Mouse (Mus musculus) neural tube, embryonic 13.5 days (tissue): ENCODE data around the gene B4galt1. TPM values are rescaled to one million over a fixed set of nuclear protein-coding genes. Genes with fewer than 3 reads are reported as not detected.

Experiments
- ATAC-seq: fragments of 200-750 bp; cut with Nextera tagmentation; 2 replicates; pipeline ENCODE4 v1.8.0; 2017; ENCODE audit warnings: low read depth, mild to moderate bottlenecking, moderate TSS enrichment, moderate library complexity
- H3K27ac ChIP-seq: fragments of 300-500 bp; sonication (generic); replicated peaks from 2 replicates; pipeline ENCODE4 v1.5.1; 2015; ENCODE audit warnings: moderate library complexity, mild to moderate bottlenecking, inconsistent platforms
- H3K27me3 ChIP-seq: fragments of 300-500 bp; sonication (generic); 2 replicates; pipeline ENCODE4 v1.6.1; 2015; ENCODE audit warnings: mild to moderate bottlenecking, inconsistent platforms
- H3K36me3 ChIP-seq: fragments of 300-500 bp; sonication (generic); 2 replicates; pipeline ENCODE4 v1.6.1; 2015; ENCODE audit warnings: mild to moderate bottlenecking, inconsistent platforms
- H3K4me1 ChIP-seq: fragments of 300-500 bp; sonication (generic); replicated peaks from 2 replicates; pipeline ENCODE4 v1.6.1; 2015; ENCODE audit warnings: inconsistent platforms
- H3K4me2 ChIP-seq: fragments of 300-500 bp; sonication (generic); 2 replicates; pipeline ENCODE4 v1.6.1; 2015; ENCODE audit warnings: inconsistent platforms, mild to moderate bottlenecking, moderate library complexity
- H3K4me3 ChIP-seq: fragments of 300-500 bp; sonication (generic); 2 replicates; pipeline ENCODE4 v1.5.1; 2015; ENCODE audit warnings: mild to moderate bottlenecking, inconsistent platforms
- H3K9ac ChIP-seq: fragments of 300-500 bp; sonication (generic); 2 replicates; pipeline ENCODE4 v1.6.1; 2015; ENCODE audit warnings: moderate library complexity, mild to moderate bottlenecking, inconsistent platforms
- H3K9me3 ChIP-seq: fragments of 300-500 bp; sonication (generic); 2 replicates; pipeline ENCODE4 v1.6.1; 2016; ENCODE audit warnings: inconsistent platforms
- WGBS: fragments of 180-500 bp; shearing (Covaris S2); methylation state at CpG from one replicate; pipeline ENCODE4 v1.1.7; 2015; 5-methylcytosine and 5-hydroxymethylcytosine counted together
- polyA plus RNA-seq: library from polyadenylated mRNA; unstranded; fragments of >200 nt; fragmentation: Nextera tagmentation; extraction: Ambion mirVana; gene quantifications from 2 replicates; pipeline ENCODE4 v1.2.1, GENCODE M21; 2015

B4galt1 gene
- polyA plus RNA-seq, 1 experiment from 2014 or later = 10.2 TPM

GRCm38 (mm10) chr4:40864361-40864760 lies 10.6 kb upstream of the B4galt1 start:
- ATAC-seq = no peak
- WGBS = 96% methylated on average over 12 of the region's 12 CpGs
- H3K4me3 ChIP-seq = no peak overlapping the region
- no peaks in the 10 kb centered on the region for H3K4me1 ChIP-seq
- H3K9me3 ChIP-seq = no peaks in the 10 kb centered on the region
- H3K9ac ChIP-seq = no peak overlapping the region
- H3K4me2 ChIP-seq = no peak overlapping the region
- H3K36me3 ChIP-seq = no peaks in the 10 kb centered on the region
- H3K27ac ChIP-seq = no peak overlapping the region
- no peaks in the 10 kb centered on the region for H3K27me3 ChIP-seq

GRCm38 (mm10) chr4:40863340-40863739 lies 9.5 kb upstream of the B4galt1 start:
- no peak overlapping the region for H3K9ac ChIP-seq
- 86% methylated on average over 3 of the region's 3 CpGs for WGBS
- H3K9me3 ChIP-seq = no peaks in the 10 kb centered on the region
- H3K4me3 ChIP-seq = no peak overlapping the region
- H3K27me3 ChIP-seq = no peaks in the 10 kb centered on the region
- H3K4me2 ChIP-seq = no peak overlapping the region
- no peak for ATAC-seq
- no peaks in the 10 kb centered on the region for H3K4me1 ChIP-seq
- no peaks in the 10 kb centered on the region for H3K36me3 ChIP-seq
- no peak overlapping the region for H3K27ac ChIP-seq

GRCm38 (mm10) chr4:40861131-40861530 lies 7.3 kb upstream of the B4galt1 start:
- no peak overlapping the region for H3K4me3 ChIP-seq
- H3K36me3 ChIP-seq = no peaks in the 10 kb centered on the region
- H3K9me3 ChIP-seq = no peaks in the 10 kb centered on the region
- WGBS = 82% methylated on average over 3 of the region's 3 CpGs
- H3K27me3 ChIP-seq = no peaks in the 10 kb centered on the region
- H3K4me2 ChIP-seq = no peak overlapping the region
- no peak for ATAC-seq
- H3K4me1 ChIP-seq = no peaks in the 10 kb centered on the region
- no peak overlapping the region for H3K9ac ChIP-seq
- H3K27ac ChIP-seq = no peak overlapping the region

- 83% methylated on average over 8 of the region's 8 CpGs for WGBS
- no peak for ATAC-seq
These were observed 4.1 kb upstream of the B4galt1 start for GRCm38 (mm10) chr4:40857824-40858346.

GRCm38 (mm10) chr4:40856571-40856970 lies 2.8 kb upstream of the B4galt1 start:
- Histone ChIP-seq H3K4me3 (no peak overlapping the region), H3K4me1 (peaks cover 24% of the 10 kb centered on the region), H3K4me2 (no peak overlapping the region), H3K27ac (no peak overlapping the region), H3K9me3 (no peaks in the 10 kb centered on the region), H3K9ac (no peak overlapping the region), H3K36me3 (no peaks in the 10 kb centered on the region), H3K27me3 (no peaks in the 10 kb centered on the region)
- WGBS = 65% methylated on average over 6 of the region's 6 CpGs
- no peak for ATAC-seq

More at GRCm38 (mm10) chr4:40857824-40858346, 4.1 kb upstream of the B4galt1 start:
- Histone ChIP-seq H3K9me3 (no peaks in the 10 kb centered on the region), H3K27me3 (no peaks in the 10 kb centered on the region), H3K4me1 (peaks cover 11% of the 10 kb centered on the region), H3K36me3 (no peaks in the 10 kb centered on the region), H3K4me2 (no peak overlapping the region), H3K4me3 (no peak overlapping the region), H3K27ac (no peak overlapping the region), H3K9ac (no peak overlapping the region)

- H3K4me3 ChIP-seq = peak overlapping the region; percentile 78
- H3K27me3 ChIP-seq = no peaks in the 10 kb centered on the region
- no peaks in the 10 kb centered on the region for H3K9me3 ChIP-seq
- 15% methylated on average over 18 of the region's 18 CpGs for WGBS
- H3K36me3 ChIP-seq = no peaks in the 10 kb centered on the region
- H3K27ac ChIP-seq = peak overlapping the region; percentile 91
- H3K4me1 ChIP-seq = peaks cover 41% of the 10 kb centered on the region
- peak overlapping the region; percentile 67 for H3K4me2 ChIP-seq
- peak overlapping the region; percentile 73 for H3K9ac ChIP-seq
- ATAC-seq = no peak; the same call in 1 of the 2 replicates
These were observed 655 bp upstream of the B4galt1 start for GRCm38 (mm10) chr4:40854387-40854933.

- Histone ChIP-seq H3K4me3 (peak overlapping the region; percentile 78), H3K9me3 (no peaks in the 10 kb centered on the region), H3K4me2 (peak overlapping the region; percentile 67), H3K27me3 (no peaks in the 10 kb centered on the region), H3K9ac (peak overlapping the region; percentile 86), H3K4me1 (peaks cover 44% of the 10 kb centered on the region), H3K36me3 (no peaks in the 10 kb centered on the region), H3K27ac (peak overlapping the region; percentile 91)
- 1% methylated on average over 20 of the region's 20 CpGs for WGBS
- ATAC-seq = no peak
These were observed 792 bp downstream of the B4galt1 start for GRCm38 (mm10) chr4:40852861-40853564.

- H3K9me3 ChIP-seq = no peaks in the 10 kb centered on the region
- no peak for ATAC-seq
- H3K4me2 ChIP-seq = peak overlapping the region; percentile 67
- peak overlapping the region; percentile 7; the same call in 1 of the 2 replicates for H3K27ac ChIP-seq
- 39% methylated on average over 5 of the region's 5 CpGs for WGBS
- no peaks in the 10 kb centered on the region for H3K36me3 ChIP-seq
- H3K9ac ChIP-seq = peak overlapping the region; percentile 86
- H3K4me3 ChIP-seq = peak overlapping the region; percentile 78
- H3K27me3 ChIP-seq = no peaks in the 10 kb centered on the region
- H3K4me1 ChIP-seq = peaks cover 44% of the 10 kb centered on the region
These were observed 1.5 kb downstream of the B4galt1 start for GRCm38 (mm10) chr4:40852249-40852781.

GRCm38 (mm10) chr4:40851763-40852248 lies 2.0 kb downstream of the B4galt1 start:
- WGBS = 75% methylated on average over 4 of the region's 4 CpGs
- Histone ChIP-seq H3K27me3 (no peaks in the 10 kb centered on the region), H3K4me2 (peak overlapping the region; percentile 67), H3K27ac (no peak overlapping the region), H3K9me3 (no peaks in the 10 kb centered on the region), H3K36me3 (no peaks in the 10 kb centered on the region), H3K9ac (peak overlapping the region; percentile 86), H3K4me3 (peak overlapping the region; percentile 78), H3K4me1 (peaks cover 44% of the 10 kb centered on the region)
- ATAC-seq = no peak

GRCm38 (mm10) chr4:40851031-40851762 lies 2.6 kb downstream of the B4galt1 start:
- peaks cover 44% of the 10 kb centered on the region for H3K4me1 ChIP-seq
- 88% methylated on average over 6 of the region's 6 CpGs for WGBS
- H3K4me3 ChIP-seq = peak overlapping the region; percentile 78
- no peaks in the 10 kb centered on the region for H3K9me3 ChIP-seq
- H3K4me2 ChIP-seq = peak overlapping the region; percentile 67
- no peaks in the 10 kb centered on the region for H3K36me3 ChIP-seq
- ATAC-seq = no peak
- H3K27me3 ChIP-seq = no peaks in the 10 kb centered on the region
- peak overlapping the region; percentile 86; the same call in 1 of the 2 replicates for H3K9ac ChIP-seq
- no peak overlapping the region for H3K27ac ChIP-seq

GRCm38 (mm10) chr4:40850582-40850981 lies 3.2 kb downstream of the B4galt1 start:
- Histone ChIP-seq H3K9ac (0 out of 2 replicates have a peak overlapping the region, but pooled peaks have one; percentile 86), H3K4me2 (peak overlapping the region; percentile 67), H3K4me3 (0 out of 2 replicates have a peak overlapping the region, but pooled peaks have one; percentile 5), H3K36me3 (no peaks in the 10 kb centered on the region), H3K27me3 (no peaks in the 10 kb centered on the region), H3K27ac (no peak overlapping the region), H3K4me1 (peaks cover 46% of the 10 kb centered on the region), H3K9me3 (no peaks in the 10 kb centered on the region)
- no peak for ATAC-seq
- 87% methylated on average over 5 of the region's 5 CpGs for WGBS
